Mouse (Mus musculus): ENCODE results near the gene Syt14. TPM values are rescaled to one million over a fixed set of nuclear protein-coding genes. Genes with fewer than 3 reads are reported as not detected.

Gene Syt14
- total and polyA plus RNA-seq, 3 experiments = not detected

GRCm38 (mm10) chr1:192852047-192852446, 183.5 kb downstream of the Syt14 start:
- H3K4me1 ChIP-seq (ENCODE audit: control insufficient read depth in 1 of 2, insufficient read depth in 2 of 2) = peaks cover 0 to 41% of the 10 kb centered on the region in 2 experiments; a peak in 2 of 4 replicates
- no peak overlapping the region for H3K4me3 ChIP-seq (replicated peaks in 1 of 3; ENCODE audit: low read depth in 2 of 3, low read length in 2 of 3, poor library complexity in 1 of 3)
- H3K27ac ChIP-seq (ENCODE audit: insufficient read depth, low read depth) = no peak overlapping the region
- H3K36me3 ChIP-seq (replicated peaks in 1 of 2; ENCODE audit: control insufficient read depth in 1 of 2, insufficient read depth in 1 of 2, low read length in 1 of 2) = no peaks in the 10 kb centered on the region
- TF ChIP-seq E2F4 (IDR thresholded peaks at IDR 0.05; ENCODE audit: insufficient replicate concordance, low read depth, low read length) (no peak), ZKSCAN1 (IDR thresholded peaks at IDR 0.05; ENCODE audit: borderline replicate concordance, low read depth, low read length) (no peak), ZC3H11A (IDR thresholded peaks at IDR 0.05; ENCODE audit: low read depth, low read length) (no peak)
- in situ Hi-C loops (cut with MboI; ENCODE audit: low pct_ligation_motif_present, low pct_unique_long_range_greater_than_20kb, low sequenced_read_pairs) = no loop called here
- H3K4me2 ChIP-seq (ENCODE audit: insufficient read depth, low read depth, poor library complexity, severe bottlenecking) = no peak overlapping the region
- H3K9me3 ChIP-seq (replicated peaks; ENCODE audit: low read length) = peaks cover 5% of the 10 kb centered on the region
- no peaks in the 10 kb centered on the region for H3K79me2 ChIP-seq (replicated peaks; ENCODE audit: control insufficient read depth, extremely low read depth, insufficient read depth, poor library complexity, severe bottlenecking)
- dilution Hi-C loops (cut with MboI; ENCODE audit: extremely low pct_ligation_motif_present, extremely low pct_unique_long_range_greater_than_20kb, low sequenced_read_pairs) = no loop called here
- H3K27me3 ChIP-seq (replicated peaks) = peaks cover 20% of the 10 kb centered on the region
- DNase-seq (ENCODE audit: extremely low read depth) = no peak
- H3K9ac ChIP-seq (ENCODE audit: insufficient read depth, low read depth) = no peak overlapping the region

- no peak overlapping the region for H3K4me3 ChIP-seq (replicated peaks in 1 of 3; ENCODE audit: low read depth in 2 of 3, low read length in 2 of 3, poor library complexity in 1 of 3)
- H3K9ac ChIP-seq (ENCODE audit: insufficient read depth, low read depth) = no peak overlapping the region
- H3K4me1 ChIP-seq (ENCODE audit: control insufficient read depth in 1 of 2, insufficient read depth in 2 of 2) = peaks cover 0 to 41% of the 10 kb centered on the region in 2 experiments; a peak in 2 of 4 replicates
- peaks cover 5% of the 10 kb centered on the region for H3K9me3 ChIP-seq (replicated peaks; ENCODE audit: low read length)
- no peaks in the 10 kb centered on the region for H3K36me3 ChIP-seq (replicated peaks in 1 of 2; ENCODE audit: control insufficient read depth in 1 of 2, insufficient read depth in 1 of 2, low read length in 1 of 2)
- no peaks in the 10 kb centered on the region for H3K79me2 ChIP-seq (replicated peaks; ENCODE audit: control insufficient read depth, extremely low read depth, insufficient read depth, poor library complexity, severe bottlenecking)
- TF ChIP-seq IRF4 (IDR thresholded peaks at IDR 0.05; ENCODE audit: low read depth, low read length) = no peak
- no peak for TF ChIP-seq USF2 (conservative IDR thresholded peaks at IDR 0.05; ENCODE audit: low read depth, low read length)
- no peak for TF ChIP-seq RCOR1 (conservative IDR thresholded peaks at IDR 0.05; ENCODE audit: low read depth, low read length)
- no peak for TF ChIP-seq MYC (IDR thresholded peaks at IDR 0.05; ENCODE audit: low read depth, low read length)
- no peak for TF ChIP-seq ZKSCAN1 (IDR thresholded peaks at IDR 0.05; ENCODE audit: borderline replicate concordance, low read depth, low read length)
- no peak for TF ChIP-seq SMC3 (IDR thresholded peaks at IDR 0.05; ENCODE audit: low read depth, low read length)
- TF ChIP-seq ELF1 (IDR thresholded peaks at IDR 0.05; ENCODE audit: low read depth, low read length) = no peak
- TF ChIP-seq SIN3A (IDR thresholded peaks at IDR 0.05; ENCODE audit: low read length) = no peak
- H3K27ac ChIP-seq (ENCODE audit: insufficient read depth, low read depth) = no peak overlapping the region
- no peak overlapping the region for H3K4me2 ChIP-seq (ENCODE audit: insufficient read depth, low read depth, poor library complexity, severe bottlenecking)
- dilution Hi-C loops (cut with MboI; ENCODE audit: extremely low pct_ligation_motif_present, extremely low pct_unique_long_range_greater_than_20kb, low sequenced_read_pairs) = no loop called here
- no peak for DNase-seq (ENCODE audit: extremely low read depth)
- in situ Hi-C loops (cut with MboI; ENCODE audit: low pct_ligation_motif_present, low pct_unique_long_range_greater_than_20kb, low sequenced_read_pairs) = no loop called here
- H3K27me3 ChIP-seq (replicated peaks) = peaks cover 20% of the 10 kb centered on the region
Measured at GRCm38 (mm10) chr1:192851640-192852039, 183.9 kb downstream of the Syt14 start.

- dilution Hi-C loops (cut with MboI; ENCODE audit: extremely low pct_ligation_motif_present, extremely low pct_unique_long_range_greater_than_20kb, low sequenced_read_pairs) = no loop called here
- Histone ChIP-seq H3K79me2 (replicated peaks; ENCODE audit: control insufficient read depth, extremely low read depth, insufficient read depth, poor library complexity, severe bottlenecking) (no peaks in the 10 kb centered on the region), H3K27ac (ENCODE audit: insufficient read depth, low read depth) (no peak overlapping the region), H3K4me3 (replicated peaks in 1 of 3; ENCODE audit: low read depth in 2 of 3, low read length in 2 of 3, poor library complexity in 1 of 3) (no peak overlapping the region), H3K9me3 (replicated peaks; ENCODE audit: low read length) (peaks cover 5% of the 10 kb centered on the region), H3K9ac (ENCODE audit: insufficient read depth, low read depth) (no peak overlapping the region), H3K27me3 (replicated peaks) (peaks cover 16% of the 10 kb centered on the region), H3K4me2 (ENCODE audit: insufficient read depth, low read depth, poor library complexity, severe bottlenecking) (no peak overlapping the region), H3K36me3 (replicated peaks in 1 of 2; ENCODE audit: control insufficient read depth in 1 of 2, insufficient read depth in 1 of 2, low read length in 1 of 2) (no peaks in the 10 kb centered on the region), H3K4me1 (ENCODE audit: control insufficient read depth in 1 of 2, insufficient read depth in 2 of 2) (peaks cover 0 to 36% of the 10 kb centered on the region in 2 experiments; a peak in 2 of 4 replicates)
- TF ChIP-seq HCFC1 (IDR thresholded peaks at IDR 0.05; ENCODE audit: low read depth, low read length) (no peak), ZNF384 (IDR thresholded peaks at IDR 0.05; ENCODE audit: low read depth, low read length) (no peak), ZC3H11A (IDR thresholded peaks at IDR 0.05; ENCODE audit: low read depth, low read length) (no peak), POLR2AphosphoS2 (IDR thresholded peaks at IDR 0.05; ENCODE audit: low read depth, low read length) (no peak), KAT2A (IDR thresholded peaks at IDR 0.05; ENCODE audit: insufficient replicate concordance, low read length) (no peak), PAX5 (IDR thresholded peaks at IDR 0.05; ENCODE audit: low read length) (no peak), TCF12 (IDR thresholded peaks at IDR 0.05; ENCODE audit: low read depth, low read length) (no peak), RAD21 (IDR thresholded peaks at IDR 0.05; ENCODE audit: low read depth, low read length) (no peak), BHLHE40 (IDR thresholded peaks at IDR 0.05; ENCODE audit: low read depth, low read length) (no peak), MYC (IDR thresholded peaks at IDR 0.05; ENCODE audit: low read depth, low read length) (no peak), IRF4 (IDR thresholded peaks at IDR 0.05; ENCODE audit: low read depth, low read length) (no peak), ELF1 (IDR thresholded peaks at IDR 0.05; ENCODE audit: low read depth, low read length) (no peak), MAFK (IDR thresholded peaks at IDR 0.05; ENCODE audit: insufficient replicate concordance, low read length) (no peak), POLR2A (IDR thresholded peaks at IDR 0.05; ENCODE audit: low read depth, low read length) (no peak)
- in situ Hi-C loops (cut with MboI; ENCODE audit: low pct_ligation_motif_present, low pct_unique_long_range_greater_than_20kb, low sequenced_read_pairs) = no loop called here
- no peak for DNase-seq (ENCODE audit: extremely low read depth)
Measured at GRCm38 (mm10) chr1:192851126-192851525, 184.4 kb downstream of the Syt14 start.
